Mouse (Mus musculus) forebrain, embryonic 14.5 days (tissue): ENCODE results near the gene Arhgap24. TPM values are rescaled to one million over a fixed set of nuclear protein-coding genes. Genes with fewer than 3 reads are reported as not detected.

ENCODE experiments used
- ATAC-seq: fragments of 200-750 bp; cut with Nextera tagmentation; 2 replicates; pipeline ENCODE4 v1.8.0; 2017; ENCODE audit warnings: mild to moderate bottlenecking, moderate library complexity
- DNase-seq: peaks from one replicate; pipeline ENCODE4 v3.0.0-alpha.2; 2015; ENCODE audit warnings: low spot score
- H3K27ac ChIP-seq: fragments of 300-500 bp; sonication (generic); 2 replicates; pipeline ENCODE4 v1.5.1; 2014; ENCODE audit warnings: low read depth, mild to moderate bottlenecking, control low read depth, low read length, moderate library complexity
- H3K27me3 ChIP-seq: fragments of 300-500 bp; sonication (generic); replicated peaks from 2 replicates; pipeline ENCODE4 v1.6.1; 2014; ENCODE audit warnings: low read length, control low read depth, mixed read lengths; ENCODE audit not compliant: control insufficient read depth, insufficient read depth
- H3K36me3 ChIP-seq: fragments of 300-500 bp; sonication (generic); 2 replicates; pipeline ENCODE4 v1.6.1; 2014; ENCODE audit warnings: low read length, control low read depth; ENCODE audit not compliant: control insufficient read depth, insufficient read depth
- H3K4me1 ChIP-seq: fragments of 300-500 bp; sonication (generic); 2 replicates; pipeline ENCODE4 v1.6.1; 2014; ENCODE audit warnings: antibody characterized with exemption, low read length, control low read depth; ENCODE audit not compliant: control insufficient read depth, insufficient read depth
- H3K4me2 ChIP-seq: fragments of 300-500 bp; sonication (generic); 2 replicates; pipeline ENCODE4 v1.6.1; 2014; ENCODE audit warnings: mild to moderate bottlenecking, control low read depth, low read length
- H3K4me3 ChIP-seq: fragments of 300-500 bp; sonication (generic); 2 replicates; pipeline ENCODE4 v1.5.1; 2014; ENCODE audit warnings: low read depth, low read length, control low read depth
- H3K9ac ChIP-seq: fragments of 300-500 bp; sonication (generic); 2 replicates; pipeline ENCODE4 v1.6.1; 2014; ENCODE audit warnings: mild to moderate bottlenecking, low read length, control low read depth, moderate library complexity
- H3K9me3 ChIP-seq: fragments of 300-500 bp; sonication (generic); replicated peaks from 2 replicates; pipeline ENCODE4 v1.6.1; 2016; ENCODE audit warnings: low read length, control low read depth, mixed read lengths; ENCODE audit not compliant: control insufficient read depth
- WGBS: fragments of 180-500 bp; shearing (Covaris S2); extraction: QIAGEN DNeasy Blood & Tissue Kit; methylation state at CpG from one replicate; pipeline ENCODE4 v1.1.7; 2014; 5-methylcytosine and 5-hydroxymethylcytosine counted together
- polyA plus RNA-seq: library from polyadenylated mRNA; unstranded; fragments of >200 nt; fragmentation: Nextera tagmentation; extraction: Ambion mirVana; gene quantifications from 2 replicates; pipeline ENCODE4 v1.2.1, GENCODE M21; 2014

The Arhgap24 gene
- polyA plus RNA-seq, 1 experiment from 2014 or later: 3.7 TPM

DNA sequence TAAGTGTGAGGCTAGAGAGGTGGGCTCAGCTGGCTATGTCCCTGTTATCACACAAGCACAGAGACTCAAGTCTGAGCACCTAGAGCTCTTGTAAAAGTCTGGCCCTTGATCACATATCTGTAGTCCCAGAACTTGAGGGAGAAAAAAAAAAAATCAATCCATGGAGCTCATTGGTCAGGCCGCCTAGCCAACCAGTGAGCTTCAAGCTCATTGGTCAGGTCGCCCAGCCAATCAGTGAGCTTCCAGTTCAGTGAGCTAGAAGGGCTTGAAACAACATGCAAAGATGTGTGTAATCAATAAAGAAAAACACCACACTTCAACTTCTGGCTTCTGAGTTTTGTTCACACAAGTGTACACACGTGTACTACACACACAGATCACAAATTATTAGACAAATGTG, 242.4 kb downstream of the Arhgap24 start:
- Histone ChIP-seq H3K4me3 (no peak overlapping the region), H3K9ac (no peak overlapping the region), H3K36me3 (no peaks in the 10 kb centered on the region), H3K4me2 (no peak overlapping the region), H3K9me3 (no peaks in the 10 kb centered on the region), H3K27ac (no peak overlapping the region), H3K27me3 (no peaks in the 10 kb centered on the region), H3K4me1 (no peaks in the 10 kb centered on the region)
- ATAC-seq (no peak), DNase-seq (no peak)
- 94% methylated on average over 3 of the region's 3 CpGs for WGBS

DNA sequence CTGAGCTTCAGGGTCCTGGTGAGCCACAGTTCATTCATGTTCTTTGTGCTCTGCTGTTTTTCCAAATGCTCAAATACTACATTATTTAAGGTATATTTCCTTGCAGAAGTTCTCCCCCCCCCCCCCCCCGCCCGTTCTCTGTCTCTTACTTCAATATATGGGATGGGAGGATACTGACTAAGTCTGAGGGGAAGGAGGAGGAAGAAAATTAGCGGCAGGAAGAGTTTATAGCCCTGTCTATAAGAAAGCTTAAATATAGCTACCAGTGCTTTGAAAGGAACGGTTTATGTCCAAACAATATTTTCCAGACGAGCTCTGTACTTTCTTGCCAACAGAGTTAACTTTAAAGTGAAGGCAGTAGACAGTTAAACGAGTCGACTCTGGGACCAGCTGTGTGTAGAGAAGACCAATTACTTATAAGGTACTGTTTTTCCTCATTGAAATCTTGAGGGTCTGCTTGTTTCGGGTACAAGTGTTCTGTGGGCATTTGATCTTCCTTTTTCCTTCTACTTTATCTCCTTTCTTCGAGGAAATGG, 243.7 kb downstream of the Arhgap24 start:
- Histone ChIP-seq H3K36me3 (no peaks in the 10 kb centered on the region), H3K4me2 (no peak overlapping the region), H3K9ac (no peak overlapping the region), H3K9me3 (no peaks in the 10 kb centered on the region), H3K4me1 (no peaks in the 10 kb centered on the region), H3K27ac (no peak overlapping the region), H3K27me3 (no peaks in the 10 kb centered on the region), H3K4me3 (no peak overlapping the region)
- 52% methylated on average over 9 of the region's 9 CpGs for WGBS
- no peak for ATAC-seq
- DNase-seq: no peak

DNA sequence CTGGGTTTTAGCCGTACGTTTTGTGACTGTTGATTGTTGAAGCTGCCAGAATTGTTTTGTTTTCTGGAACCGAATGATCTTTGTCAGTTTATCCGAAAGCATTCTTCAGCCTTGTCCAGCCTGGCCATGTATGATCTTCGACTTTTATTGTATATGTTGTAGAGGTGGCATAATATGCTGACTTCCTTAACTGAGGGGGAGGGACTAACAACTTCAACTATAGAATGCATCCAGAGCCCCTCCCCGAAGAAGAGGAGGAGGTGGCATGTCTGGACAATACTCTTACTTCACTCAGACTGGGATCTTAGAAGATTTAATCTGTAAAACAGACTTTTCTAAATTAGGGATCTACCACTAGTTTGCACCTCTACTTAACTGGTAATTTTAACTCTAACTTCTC, 244.2 kb downstream of the Arhgap24 start:
- Histone ChIP-seq H3K4me1 (no peaks in the 10 kb centered on the region), H3K9me3 (no peaks in the 10 kb centered on the region), H3K27me3 (no peaks in the 10 kb centered on the region), H3K4me3 (no peak overlapping the region), H3K27ac (no peak overlapping the region), H3K4me2 (no peak overlapping the region), H3K36me3 (no peaks in the 10 kb centered on the region), H3K9ac (no peak overlapping the region)
- DNase-seq: no peak
- ATAC-seq: no peak
- WGBS: 86% methylated on average over 6 of the region's 6 CpGs

DNA sequence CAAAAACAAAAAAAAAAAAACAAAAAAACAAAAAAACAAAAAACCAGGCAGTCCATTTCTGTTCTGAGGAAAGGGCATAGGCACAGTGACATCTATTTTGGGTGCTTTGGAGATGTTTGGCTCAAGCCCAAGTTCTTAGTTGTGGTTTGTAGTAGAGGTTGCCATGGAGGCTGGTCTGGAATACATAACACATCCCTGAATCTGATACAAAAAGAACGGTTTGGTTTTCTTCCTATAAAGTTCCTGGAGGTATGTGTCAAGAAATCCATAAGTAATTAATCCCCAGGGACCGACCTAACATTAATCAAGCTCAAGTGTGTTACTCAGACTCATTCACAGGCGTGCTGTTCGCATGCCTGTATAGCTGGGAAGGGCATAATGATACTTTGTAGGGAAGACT, 245.8 kb downstream of the Arhgap24 start:
- H3K4me2 ChIP-seq: no peak overlapping the region

DNA sequence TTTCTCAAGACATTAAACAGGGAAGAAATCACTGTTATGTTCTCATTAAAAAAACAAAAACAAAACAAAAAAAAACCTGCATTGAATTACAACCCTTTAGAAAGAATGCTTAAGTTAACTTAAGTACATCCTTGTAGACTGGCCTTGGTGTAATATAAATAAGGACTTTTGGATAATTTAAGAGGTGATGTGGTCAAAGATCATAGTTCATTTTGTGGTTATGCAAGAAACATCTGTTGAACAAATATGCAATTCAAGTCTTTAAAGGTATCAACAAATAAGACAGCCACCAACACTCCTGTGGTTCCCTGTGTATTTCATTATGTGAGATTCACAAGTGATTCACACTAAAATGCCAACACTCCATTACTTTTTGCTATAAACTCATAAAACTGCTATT, 247.3 kb downstream of the Arhgap24 start:
- H3K27ac ChIP-seq: no peak overlapping the region
- no peak for DNase-seq
- no peaks in the 10 kb centered on the region for H3K9me3 ChIP-seq
- H3K4me3 ChIP-seq: no peak overlapping the region
- H3K4me1 ChIP-seq: no peaks in the 10 kb centered on the region
- H3K27me3 ChIP-seq: no peaks in the 10 kb centered on the region
- H3K4me2 ChIP-seq: no peak overlapping the region
- ATAC-seq: no peak
- H3K36me3 ChIP-seq: no peaks in the 10 kb centered on the region
- no peak overlapping the region for H3K9ac ChIP-seq

More for the DNA sequence above, 245.8 kb downstream of the Arhgap24 start:
- DNase-seq (peak; percentile 51), ATAC-seq (no peak)
- Histone ChIP-seq H3K36me3 (no peaks in the 10 kb centered on the region), H3K27me3 (no peaks in the 10 kb centered on the region), H3K4me3 (no peak overlapping the region), H3K4me1 (no peaks in the 10 kb centered on the region), H3K9me3 (no peaks in the 10 kb centered on the region), H3K9ac (no peak overlapping the region), H3K27ac (no peak overlapping the region)
- 27% methylated on average over 4 of the region's 4 CpGs for WGBS

DNA sequence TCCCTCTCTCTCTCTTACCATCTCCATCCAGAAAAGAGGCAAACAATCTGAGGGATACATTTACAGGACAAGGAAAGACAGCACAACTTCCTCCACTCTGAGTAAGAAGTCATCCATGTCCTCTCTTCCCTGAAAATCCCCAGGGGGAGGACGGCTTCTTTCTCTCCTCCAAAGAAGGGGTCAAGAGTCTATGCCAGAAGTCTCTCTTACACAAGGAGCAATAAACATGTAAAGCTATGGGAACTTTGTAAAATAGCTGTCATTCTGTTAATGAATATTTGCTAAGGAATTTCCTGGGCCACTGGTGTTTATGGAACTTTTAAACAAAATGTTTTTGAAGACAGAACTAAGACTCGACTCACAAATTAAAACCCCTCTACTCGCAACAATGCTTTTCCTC, 248.3 kb downstream of the Arhgap24 start:
- DNase-seq (no peak), ATAC-seq (no peak)
- Histone ChIP-seq H3K4me2 (no peak overlapping the region), H3K4me3 (no peak overlapping the region), H3K27ac (no peak overlapping the region), H3K4me1 (no peaks in the 10 kb centered on the region), H3K27me3 (no peaks in the 10 kb centered on the region), H3K9ac (no peak overlapping the region), H3K36me3 (no peaks in the 10 kb centered on the region), H3K9me3 (no peaks in the 10 kb centered on the region)
- 87% methylated on average over 3 of the region's 3 CpGs for WGBS

DNA sequence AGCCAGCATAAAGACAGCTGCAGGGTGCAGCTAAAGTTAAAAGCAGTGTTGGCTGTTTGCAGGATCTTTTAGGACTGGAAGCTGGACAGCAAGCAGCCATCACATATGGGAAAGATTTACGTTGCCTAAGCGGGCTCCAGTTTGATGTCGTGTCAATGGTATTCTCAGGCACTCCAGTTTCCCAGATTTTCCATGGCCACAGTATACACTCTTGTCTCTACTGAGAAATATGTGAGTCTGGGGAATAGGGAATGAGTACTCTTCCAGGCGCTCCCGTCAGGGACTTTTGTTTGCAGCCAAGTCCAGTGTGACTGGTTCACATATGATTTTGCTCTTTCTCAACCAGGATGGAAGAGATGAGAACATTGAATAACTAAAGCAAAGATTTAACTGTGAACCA, 254.9 kb downstream of the Arhgap24 start:
- no peak for DNase-seq
- Histone ChIP-seq H3K27me3 (no peaks in the 10 kb centered on the region), H3K36me3 (no peaks in the 10 kb centered on the region), H3K4me2 (no peak overlapping the region), H3K4me1 (no peaks in the 10 kb centered on the region), H3K27ac (no peak overlapping the region), H3K9ac (no peak overlapping the region), H3K4me3 (no peak overlapping the region), H3K9me3 (no peaks in the 10 kb centered on the region)
- WGBS: 94% methylated on average over 5 of the region's 5 CpGs
- no peak for ATAC-seq

DNA sequence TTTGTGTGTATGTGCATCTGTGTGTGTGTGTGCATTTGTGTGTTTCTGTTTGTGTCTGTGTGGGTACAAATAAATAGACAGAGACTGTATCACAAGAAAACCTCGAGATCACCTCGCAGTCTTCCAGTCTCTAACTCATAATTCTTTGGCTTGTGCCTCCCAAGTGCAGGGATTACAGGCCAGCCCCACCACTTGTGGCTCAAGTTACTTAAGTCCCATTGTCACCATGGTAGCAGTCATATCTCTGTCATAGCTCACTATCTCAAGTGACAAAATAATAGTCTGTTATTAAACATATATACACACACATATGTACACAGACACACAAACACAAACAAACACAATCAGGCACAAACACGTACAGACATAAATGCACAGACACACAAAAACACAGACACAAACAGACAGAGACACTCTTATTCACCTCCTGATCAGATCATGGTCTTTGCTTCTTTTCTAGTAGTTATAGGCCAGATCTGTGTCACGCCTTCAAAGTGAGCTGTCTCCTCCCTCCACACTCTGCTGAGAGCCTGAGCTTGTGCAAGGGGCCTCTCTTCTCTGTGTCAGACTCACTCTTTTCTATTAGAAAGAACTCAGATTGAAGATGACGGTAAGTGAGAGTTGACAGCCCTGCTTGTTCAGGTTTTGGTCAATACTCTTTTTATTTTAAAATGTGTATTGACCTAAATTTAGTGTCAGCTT, 261.5 kb downstream of the Arhgap24 start:
- Histone ChIP-seq H3K9me3 (no peaks in the 10 kb centered on the region), H3K27ac (no peak overlapping the region), H3K4me3 (no peak overlapping the region), H3K36me3 (no peaks in the 10 kb centered on the region), H3K9ac (no peak overlapping the region), H3K4me1 (no peaks in the 10 kb centered on the region), H3K4me2 (no peak overlapping the region), H3K27me3 (no peaks in the 10 kb centered on the region)
- DNase-seq: no peak
- WGBS: 79% methylated on average over 5 of the region's 5 CpGs
- no peak for ATAC-seq

DNA sequence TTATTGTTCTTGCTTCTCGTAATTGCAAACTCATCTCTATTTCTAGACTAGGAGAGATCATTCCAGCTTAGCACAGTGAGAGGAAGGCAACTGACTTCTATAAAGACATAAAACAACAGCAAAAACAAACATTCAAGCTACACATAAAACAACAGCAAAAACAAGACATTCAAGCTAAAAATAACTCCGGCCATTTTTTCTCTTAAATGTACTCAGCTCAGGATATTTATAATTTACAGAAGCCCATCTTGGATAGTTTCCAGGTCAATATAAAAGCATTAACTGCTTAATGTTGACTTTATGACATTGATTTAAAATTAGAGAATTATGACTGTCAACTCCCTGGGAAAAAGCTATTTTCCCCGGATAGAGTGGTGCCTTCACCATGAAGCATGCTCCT, 262.2 kb downstream of the Arhgap24 start:
- DNase-seq: no peak
- Histone ChIP-seq H3K9ac (no peak overlapping the region), H3K4me2 (no peak overlapping the region), H3K4me3 (no peak overlapping the region), H3K4me1 (no peaks in the 10 kb centered on the region), H3K27ac (no peak overlapping the region), H3K36me3 (no peaks in the 10 kb centered on the region), H3K9me3 (no peaks in the 10 kb centered on the region), H3K27me3 (no peaks in the 10 kb centered on the region)
- 85% methylated on average over 3 of the region's 3 CpGs for WGBS
- ATAC-seq: no peak
